Mouse (Mus musculus): ENCODE data around the gene Sf3b6. TPM values are rescaled to one million over a fixed set of nuclear protein-coding genes. Genes with fewer than 3 reads are reported as not detected.

The Sf3b6 gene
- 284 and 288 TPM in 2 replicates for polyA plus RNA-seq (2015; fragmentation: Nextera tagmentation; extraction: Ambion mirVana)

DNA sequence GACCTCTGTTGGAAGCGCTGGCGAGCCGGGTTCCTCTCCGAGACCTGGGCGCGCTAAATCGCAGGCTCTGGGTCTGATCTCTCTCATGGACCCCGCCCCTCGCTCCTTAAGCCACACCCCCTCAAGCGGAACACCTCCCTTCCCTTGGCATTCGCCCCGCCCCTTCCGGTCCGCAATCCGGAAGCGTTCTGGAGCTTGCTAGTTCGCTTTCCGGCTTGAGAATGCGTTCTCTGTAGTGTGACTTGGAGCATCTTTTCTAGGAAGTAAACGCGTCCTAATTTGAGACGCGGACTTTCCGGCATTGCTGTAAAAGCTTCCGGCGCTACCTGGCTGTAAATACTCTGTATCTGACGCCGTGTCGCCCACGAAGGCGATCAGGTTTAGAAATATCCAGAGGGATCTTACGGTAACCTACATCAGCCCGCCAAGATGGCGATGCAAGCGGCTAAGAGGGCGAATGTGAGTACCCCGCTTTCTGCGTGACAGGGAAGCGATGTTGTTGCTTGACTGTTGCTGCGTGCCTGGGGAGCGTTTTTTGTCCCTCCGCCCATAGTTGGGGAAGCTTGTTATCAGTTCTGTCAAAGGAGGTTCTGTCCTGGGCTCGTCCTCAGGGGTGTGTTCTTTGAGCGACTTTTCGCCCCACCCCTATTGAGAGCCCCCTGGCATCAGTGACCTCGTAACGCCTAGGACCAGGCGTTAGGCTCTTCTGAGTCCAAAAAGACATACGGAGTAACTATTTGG lies at the start of gene Sf3b6:
Sf3b6 (plus strand) TSS at position 184 of the 741 bp plus-strand sequence.

DNA sequence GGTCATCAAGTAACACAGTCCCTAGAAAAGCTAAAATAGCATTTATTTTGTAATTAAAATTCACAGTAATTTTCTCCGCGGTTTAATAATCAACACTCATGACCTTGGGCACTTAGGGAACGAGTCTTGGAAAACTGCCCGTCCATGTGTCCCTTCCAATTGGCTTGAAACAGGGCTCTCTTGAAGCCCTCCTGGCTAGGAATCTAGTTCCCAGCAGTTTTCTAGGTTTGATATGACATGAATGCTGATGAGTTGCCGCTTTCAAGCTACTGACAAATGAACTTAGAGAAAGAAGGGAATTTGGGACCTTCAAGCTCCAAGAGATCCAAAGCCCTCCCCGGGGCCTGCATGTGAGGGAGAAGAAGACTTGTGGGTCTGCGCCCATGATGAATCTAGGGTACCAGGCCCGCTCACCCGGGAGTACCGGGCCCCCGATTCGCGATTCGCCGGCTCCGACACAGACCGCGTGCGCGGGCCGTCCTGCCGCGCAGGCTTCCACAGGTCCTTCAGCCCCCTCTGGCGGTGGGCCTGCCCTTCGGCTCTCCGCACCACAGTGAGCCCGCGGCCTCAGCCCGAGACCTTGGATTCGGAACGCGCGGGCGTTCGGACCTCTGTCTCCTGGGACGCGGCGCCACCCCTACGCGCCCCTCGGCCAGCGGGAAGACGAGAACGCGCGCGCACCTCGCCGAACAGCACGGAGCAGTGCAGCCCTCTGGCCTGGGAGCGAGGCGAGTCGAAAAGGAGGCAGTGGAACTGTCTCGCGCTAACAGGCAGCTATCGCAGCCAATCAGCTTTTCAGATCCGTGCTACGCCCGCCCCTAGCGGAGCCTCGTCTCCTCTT lies 48.6 kb upstream of the Sf3b6 start, which contains the start of the genes Pfn4 and Fam228b:
Pfn4 (plus strand) TSS at position 531 of the 841 bp plus-strand sequence.
Fam228b (minus strand) TSS at position 776 of the 841 bp plus-strand sequence.

DNA sequence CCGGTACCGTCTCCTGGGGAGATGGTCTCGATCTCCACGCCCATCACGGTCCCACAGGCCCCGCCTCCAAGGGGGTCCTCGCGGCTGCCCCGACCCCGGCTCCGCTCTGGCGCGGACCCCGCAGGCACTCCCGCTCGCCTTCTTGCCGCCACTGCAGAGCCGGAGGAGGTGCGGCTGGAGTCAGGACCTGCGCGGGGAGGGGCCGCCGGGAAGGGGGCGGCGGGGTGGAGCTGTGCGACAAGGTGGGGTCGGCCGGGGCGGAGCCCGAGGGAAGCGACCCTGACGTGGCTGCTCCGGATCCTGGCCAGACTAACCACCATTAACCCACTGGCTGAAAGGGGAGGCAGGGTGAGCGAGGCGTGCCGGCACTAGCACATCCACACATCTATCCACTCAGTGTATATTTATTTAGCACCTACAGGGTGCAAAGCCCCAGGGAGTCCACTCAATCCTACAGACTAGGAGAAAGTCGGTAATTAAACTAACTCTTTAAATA lies 24.1 kb downstream of the Sf3b6 start, which contains the start of gene Fkbp1b:
Fkbp1b (minus strand) TSS at position 200 of the 496 bp plus-strand sequence.

DNA sequence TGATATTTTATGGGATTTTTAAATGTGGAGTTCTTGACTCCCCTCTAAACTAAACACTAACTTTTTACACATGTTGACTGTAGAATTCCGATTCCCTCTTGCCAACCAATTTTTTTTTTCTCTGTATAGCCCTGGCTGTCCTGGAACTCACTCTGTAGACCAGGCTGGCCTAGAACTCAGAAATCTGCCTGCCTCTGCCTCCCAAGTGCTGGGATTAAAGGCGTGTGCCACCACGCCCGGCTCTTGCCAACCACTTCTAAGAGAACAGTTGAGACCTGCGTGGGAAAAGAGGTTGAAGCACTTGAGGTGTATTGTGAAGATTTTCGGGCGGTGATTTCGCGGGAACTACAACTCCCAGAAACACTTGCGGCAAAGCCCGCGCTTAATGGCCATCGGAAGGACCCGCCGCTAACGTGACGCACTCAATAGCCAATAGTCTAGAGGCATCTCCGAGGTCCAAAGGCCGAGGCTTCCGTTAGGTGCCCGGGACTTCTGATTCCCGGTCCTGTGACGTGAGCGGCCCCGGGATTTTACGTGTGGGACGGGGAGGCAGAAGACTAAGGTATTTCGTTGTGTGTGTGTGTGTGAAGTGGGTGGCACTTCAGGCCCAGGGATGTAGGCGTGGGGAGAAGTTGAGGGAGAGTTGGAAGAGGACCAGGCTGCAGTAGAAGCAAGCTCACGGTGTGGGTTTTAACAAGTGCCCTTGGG lies 25.7 kb downstream of the Sf3b6 start, which contains the start of gene Wdcp:
Wdcp (plus strand) TSS at position 414 of the 708 bp plus-strand sequence.

DNA sequence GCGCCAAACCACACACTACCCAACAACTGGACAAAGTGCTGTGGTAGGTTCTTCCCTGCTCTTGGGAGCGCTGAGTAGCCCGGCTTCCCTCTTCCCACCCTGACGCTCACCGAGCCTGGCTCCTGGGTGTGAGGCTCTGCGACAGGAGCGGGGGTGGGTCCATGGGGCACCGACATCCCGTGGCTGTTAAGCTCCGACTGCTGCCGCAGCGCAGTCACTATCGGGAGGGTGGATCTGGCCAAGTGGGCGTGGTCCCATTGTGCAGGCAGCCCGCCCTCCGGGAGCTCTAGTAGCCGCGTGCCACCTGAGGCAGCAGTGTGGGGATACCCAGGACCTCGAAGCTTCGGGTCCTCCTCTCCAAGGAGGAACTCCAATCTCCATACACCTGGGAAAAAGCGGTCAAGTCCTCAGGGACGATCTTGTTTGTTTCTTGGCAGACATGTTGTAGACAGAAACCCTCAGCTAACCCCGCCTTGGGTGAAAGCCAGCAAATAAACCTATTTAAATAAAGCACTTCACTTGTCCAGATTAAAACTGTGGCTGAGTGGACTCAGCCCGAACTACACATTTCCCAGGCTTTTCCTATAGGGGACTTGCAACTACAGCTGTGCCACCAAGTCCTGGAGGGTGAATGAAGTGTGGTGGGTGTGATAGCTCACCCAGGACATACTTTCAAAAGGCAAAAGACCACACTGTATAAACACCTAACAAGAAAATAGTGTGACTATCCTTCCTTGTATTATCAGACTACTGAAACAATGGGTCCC lies 57.0 kb downstream of the Sf3b6 start, which contains the start of gene Mfsd2b:
Mfsd2b (minus strand) TSS at position 199 of the 767 bp plus-strand sequence.

Other genes starting within 250 kb of the Sf3b6 start
- gene Itsn2, start 224.9 kb upstream of the Sf3b6 start, polyA plus RNA-seq (2015; fragmentation: Nextera tagmentation; extraction: Ambion mirVana) = 30.4 and 31.6 TPM in 2 replicates
- not detected in 2 replicates for gene Gm3625, start 224.6 kb upstream of the Sf3b6 start, polyA plus RNA-seq (2015; fragmentation: Nextera tagmentation; extraction: Ambion mirVana)
- gene Fam228a, start 79.1 kb upstream of the Sf3b6 start, polyA plus RNA-seq (2015; fragmentation: Nextera tagmentation; extraction: Ambion mirVana) = 0.05 and 0.24 TPM in 2 replicates
- gene Pfn4, start 48.5 kb upstream of the Sf3b6 start, polyA plus RNA-seq (2015; fragmentation: Nextera tagmentation; extraction: Ambion mirVana) = 1.7 and 1.8 TPM in 2 replicates
- 1.3 and 1.5 TPM in 2 replicates for gene Fam228b, start 48.3 kb upstream of the Sf3b6 start, polyA plus RNA-seq (2015; fragmentation: Nextera tagmentation; extraction: Ambion mirVana)
- gene Fkbp1b, start 24.0 kb downstream of the Sf3b6 start, polyA plus RNA-seq (2015; fragmentation: Nextera tagmentation; extraction: Ambion mirVana) = 3.7 and 4.4 TPM in 2 replicates
- 17.4 and 21.3 TPM in 2 replicates for gene Wdcp, start 25.8 kb downstream of the Sf3b6 start, polyA plus RNA-seq (2015; fragmentation: Nextera tagmentation; extraction: Ambion mirVana)
- gene Mfsd2b, start 56.8 kb downstream of the Sf3b6 start, polyA plus RNA-seq (2015; fragmentation: Nextera tagmentation; extraction: Ambion mirVana) = 70.9 and 72.7 TPM in 2 replicates
- 37.5 and 43.0 TPM in 2 replicates for gene Ubxn2a, start 90.2 kb downstream of the Sf3b6 start, polyA plus RNA-seq (2015; fragmentation: Nextera tagmentation; extraction: Ambion mirVana)
- 11.1 and 11.6 TPM in 2 replicates for gene Atad2b, start 99.8 kb downstream of the Sf3b6 start, polyA plus RNA-seq (2015; fragmentation: Nextera tagmentation; extraction: Ambion mirVana)

Data from spleen, postnatal 0 days (tissue).